ENCODE assay signal across 21 mouse cellular contexts in the genomic region with DNA sequence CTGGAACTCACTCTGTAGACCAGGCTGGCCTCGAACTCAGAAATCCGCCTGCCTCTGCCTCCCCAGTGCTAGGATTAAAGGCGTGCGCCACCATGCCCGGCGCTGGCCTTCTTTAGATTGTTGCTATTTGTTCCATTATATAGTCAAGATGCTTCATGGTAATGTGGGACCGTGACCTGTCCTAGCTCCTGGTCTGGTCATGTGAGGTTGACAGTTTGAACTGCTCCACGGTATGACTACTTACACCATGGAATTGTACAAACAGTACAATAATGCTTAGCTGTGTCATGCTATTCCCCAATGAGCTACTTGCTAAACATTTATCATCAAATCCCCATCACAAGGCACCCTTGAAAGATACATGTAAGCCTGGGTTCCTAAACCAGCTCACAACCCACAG. TPM values are rescaled to one million over a fixed set of nuclear protein-coding genes. Genes with fewer than 3 reads are reported as not detected.
DNase-seq lines count a peak whose midpoint lies in the region; ATAC-seq lines count a peak whose summit lies in the region.
"Had no signal": no experiment of that assay in that cellular context is flagged by ENCODE, and none has a peak within 500 bp of the region (broad histone marks: within the 10 kb centered on the region; RNA-seq: fewer than 3 reads in every experiment).

No protein-coding gene starts in this region.

- no peak overlapping the region for H3K4me3 ChIP-seq in kidney, embryonic 14.5 days (ENCODE audit: low read length)
- H3K4me3 ChIP-seq in neural tube, embryonic 11.5 days (ENCODE audit: low read depth, low read length) = no peak overlapping the region
- H3K4me3 ChIP-seq in limb, embryonic 13.5 days = no peak overlapping the region
- H3K4me3 ChIP-seq in neural tube, embryonic 15.5 days (replicated peaks) = no peak overlapping the region
- H3K4me3 ChIP-seq: embryonic facial prominence, embryonic 12.5 days; forebrain, embryonic 12.5 days; heart, embryonic 10.5 days had no signal

- peak; percentile 40; the same call in 1 of the 2 replicates for ATAC-seq in kidney, embryonic 14.5 days (ENCODE audit: low FRiP score, low TSS enrichment)
- peak; percentile 33; the same call in 1 of the 2 replicates for ATAC-seq in neural tube, embryonic 11.5 days (ENCODE audit: insufficient read depth, low FRiP score, low TSS enrichment)
- 0 out of 2 replicates have a peak, but pooled peaks have one; percentile 10 for ATAC-seq in limb, embryonic 13.5 days (ENCODE audit: low FRiP score, low read depth)
- 0 out of 2 replicates have a peak, but pooled peaks have one; percentile 26 for ATAC-seq in neural tube, embryonic 15.5 days (ENCODE audit: low FRiP score)
- ATAC-seq: forebrain, embryonic 16.5 days had no signal

- no peak overlapping the region for H3K4me2 ChIP-seq in kidney, embryonic 14.5 days (replicated peaks; ENCODE audit: low read depth, low read length)
- no peak overlapping the region for H3K4me2 ChIP-seq in neural tube, embryonic 11.5 days (ENCODE audit: low read depth)
- no peak overlapping the region for H3K4me2 ChIP-seq in limb, embryonic 13.5 days (replicated peaks)
- no peak overlapping the region for H3K4me2 ChIP-seq in neural tube, embryonic 15.5 days
- H3K4me2 ChIP-seq: embryonic facial prominence, embryonic 12.5 days; forebrain, embryonic 12.5 days; hindbrain, embryonic 14.5 days had no signal

- no peak for DNase-seq in kidney, adult 9 months
- DNase-seq in neural tube, embryonic 11.5 days (ENCODE audit: low spot score) = no peak
- no peak for DNase-seq in neural tube, embryonic 10.5 days (ENCODE audit: extremely low spot score, low spot score)
- DNase-seq in embryo, embryonic 9.5 days (ENCODE audit: extremely low spot score) = no peak
- DNase-seq in frontal cortex, postnatal 14 days (ENCODE audit: low spot score in 2 of 2) = no peak
- DNase-seq: adrenal gland, adult 2 months; adrenal gland, postnatal 25 days; cerebellum, adult 18-20 months; cerebellum, adult 9-11 months; cerebellum, postnatal 36 days; heart, adult 18-20 months; heart, postnatal 10 days; heart, postnatal 4 days had no signal

- H3K9me3 ChIP-seq in kidney, embryonic 14.5 days (ENCODE audit: control insufficient read depth, low read length) = peaks cover 2% of the 10 kb centered on the region; the same call in 1 of the 2 replicates
- H3K9me3 ChIP-seq in neural tube, embryonic 11.5 days (ENCODE audit: control insufficient read depth, low read length) = no peaks in the 10 kb centered on the region
- no peaks in the 10 kb centered on the region for H3K9me3 ChIP-seq in limb, embryonic 13.5 days
- H3K9me3 ChIP-seq in neural tube, embryonic 15.5 days (replicated peaks) = no peaks in the 10 kb centered on the region
- H3K9me3 ChIP-seq: embryonic facial prominence, embryonic 12.5 days; forebrain, embryonic 12.5 days; heart, embryonic 10.5 days had no signal

- peaks cover 11% of the 10 kb centered on the region; the same call in 1 of the 2 replicates for H3K4me1 ChIP-seq in kidney, embryonic 14.5 days (ENCODE audit: control insufficient read depth, insufficient read depth, low read length)
- peaks cover 11% of the 10 kb centered on the region for H3K4me1 ChIP-seq in neural tube, embryonic 11.5 days (ENCODE audit: control insufficient read depth, insufficient read depth, low read length)
- H3K4me1 ChIP-seq in limb, embryonic 13.5 days = peaks cover 24% of the 10 kb centered on the region
- peaks cover 18% of the 10 kb centered on the region; the same call in 1 of the 2 replicates for H3K4me1 ChIP-seq in neural tube, embryonic 15.5 days
- H3K4me1 ChIP-seq: forebrain, embryonic 12.5 days; heart, embryonic 10.5 days had no signal

- H3K36me3 ChIP-seq in kidney, embryonic 14.5 days (ENCODE audit: control insufficient read depth, insufficient read depth, low read length) = no peaks in the 10 kb centered on the region
- no peaks in the 10 kb centered on the region for H3K36me3 ChIP-seq in neural tube, embryonic 11.5 days (ENCODE audit: control insufficient read depth, insufficient read depth, low read length)
- H3K36me3 ChIP-seq in limb, embryonic 13.5 days = no peaks in the 10 kb centered on the region
- no peaks in the 10 kb centered on the region for H3K36me3 ChIP-seq in neural tube, embryonic 15.5 days
- H3K36me3 ChIP-seq: embryonic facial prominence, embryonic 12.5 days; forebrain, embryonic 12.5 days; heart, embryonic 10.5 days had no signal

- peak overlapping the region; percentile 32; the same call in 1 of the 2 replicates for H3K27ac ChIP-seq in kidney, embryonic 14.5 days (ENCODE audit: low read depth, low read length)
- no peak overlapping the region; the same call in 1 of the 2 replicates for H3K27ac ChIP-seq in neural tube, embryonic 11.5 days (ENCODE audit: low read depth, low read length)
- H3K27ac ChIP-seq in limb, embryonic 13.5 days = no peak overlapping the region
- H3K27ac ChIP-seq in neural tube, embryonic 15.5 days (replicated peaks) = peak overlapping the region; percentile 68
- H3K27ac ChIP-seq: embryonic facial prominence, embryonic 12.5 days; forebrain, embryonic 12.5 days; heart, embryonic 10.5 days; hindbrain, embryonic 14.5 days had no signal

- no peak overlapping the region for H3K9ac ChIP-seq in kidney, embryonic 14.5 days (ENCODE audit: low read depth, low read length)
- H3K9ac ChIP-seq in neural tube, embryonic 11.5 days (ENCODE audit: low read length) = no peak overlapping the region
- no peak overlapping the region for H3K9ac ChIP-seq in limb, embryonic 13.5 days
- H3K9ac ChIP-seq in neural tube, embryonic 15.5 days (replicated peaks) = no peak overlapping the region
- H3K9ac ChIP-seq: embryonic facial prominence, embryonic 12.5 days; forebrain, embryonic 12.5 days; hindbrain, embryonic 14.5 days had no signal

- WGBS in kidney, embryonic 14.5 days = 85% methylated on average over 8 of the region's 8 CpGs
- 91% methylated on average over 8 of the region's 8 CpGs for WGBS in neural tube, embryonic 11.5 days
- 88% methylated on average over 8 of the region's 8 CpGs for WGBS in limb, embryonic 13.5 days
- 92% methylated on average over 8 of the region's 8 CpGs for WGBS in neural tube, embryonic 15.5 days

- H3K27me3 ChIP-seq in kidney, embryonic 14.5 days (ENCODE audit: control insufficient read depth, insufficient read depth, low read length) = no peaks in the 10 kb centered on the region
- H3K27me3 ChIP-seq in neural tube, embryonic 11.5 days (ENCODE audit: control insufficient read depth, insufficient read depth, low read length) = no peaks in the 10 kb centered on the region
- H3K27me3 ChIP-seq in limb, embryonic 13.5 days = peaks cover 7% of the 10 kb centered on the region; the same call in 1 of the 2 replicates
- no peaks in the 10 kb centered on the region for H3K27me3 ChIP-seq in neural tube, embryonic 15.5 days (replicated peaks)
- H3K27me3 ChIP-seq: embryonic facial prominence, embryonic 12.5 days; forebrain, embryonic 12.5 days had no signal

RNA-seq across cellular contexts. Expression of gene Snrpb2, which starts 44.8 kb away (rescaled TPM):
- 102 and 136 TPM in 2 replicates for polyA plus RNA-seq in kidney, embryonic 14.5 days (2014; fragmentation: Nextera tagmentation; extraction: Ambion mirVana)
- 128 and 132 TPM in 2 replicates for polyA plus RNA-seq in neural tube, embryonic 11.5 days (2014; fragmentation: Nextera tagmentation; extraction: Ambion mirVana)
- polyA plus RNA-seq in limb, embryonic 13.5 days (2015; fragmentation: Nextera tagmentation; extraction: Ambion mirVana) = 97.3 and 103 TPM in 2 replicates
- polyA plus RNA-seq in neural tube, embryonic 15.5 days (2015; fragmentation: Nextera tagmentation; extraction: Ambion mirVana) = 51.8 and 53.6 TPM in 2 replicates

Comparison
In these comparisons a context has a peak if more than half of its experiments do, and no peak if none do; other contexts are left out.
1. H3K27ac ChIP-seq: peak in kidney, embryonic 14.5 days (single experiment) and neural tube, embryonic 15.5 days (single experiment); none in neural tube, embryonic 11.5 days (single experiment) and limb, embryonic 13.5 days (single experiment).
2. Peak in every context shown above with its lines, with median percentiles within 50 percentile points of each other: ATAC-seq.